Mouse (Mus musculus): ENCODE data around the gene Dnajb4. TPM values are rescaled to one million over a fixed set of nuclear protein-coding genes. Genes with fewer than 3 reads are reported as not detected.

The Dnajb4 gene
- polyA plus RNA-seq, 1 experiment from 2014 or later: 27.4 TPM

DNA sequence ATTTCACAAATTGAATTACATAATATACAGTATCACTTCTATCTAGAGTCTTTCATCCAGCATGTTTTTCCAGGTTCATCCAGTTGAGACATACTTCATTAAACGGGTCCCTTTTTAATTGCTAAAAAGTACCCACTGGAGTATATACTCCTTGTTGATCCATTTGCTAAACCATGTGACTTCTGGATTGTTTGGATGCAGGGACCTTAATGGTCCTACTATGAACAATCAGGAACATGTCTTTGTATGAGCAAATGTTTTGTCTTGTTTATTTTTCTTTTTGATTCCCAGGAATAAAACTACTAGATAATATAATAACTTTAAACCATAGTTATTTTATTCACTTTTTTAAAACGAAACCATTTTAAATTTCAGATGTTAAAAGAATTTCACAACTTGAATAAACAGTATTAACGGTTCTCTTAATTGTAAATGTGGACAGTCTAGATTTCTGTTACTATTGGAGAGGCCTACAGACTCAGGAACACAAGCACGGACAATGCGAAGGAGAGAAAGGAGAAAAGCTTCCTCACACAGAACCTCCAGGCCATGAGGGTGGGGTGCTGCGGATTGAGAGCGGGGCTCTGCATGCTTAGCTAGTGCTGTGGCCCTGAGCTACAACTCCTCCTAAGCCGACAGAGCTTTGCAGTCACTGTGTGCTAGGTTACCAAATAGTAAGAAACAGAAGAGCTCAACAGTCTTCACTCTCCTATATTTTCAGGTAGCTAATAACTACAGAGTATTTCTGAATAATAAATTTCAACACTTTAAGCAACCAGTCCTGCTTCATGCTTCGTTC lies 19.2 kb downstream of the Dnajb4 start:
- no peak for ATAC-seq (ENCODE audit: low FRiP score, low read depth)
- H3K9me3 ChIP-seq: no peaks in the 10 kb centered on the region
- H3K27ac ChIP-seq (replicated peaks): no peak overlapping the region
- H3K4me1 ChIP-seq: peaks cover 13% of the 10 kb centered on the region
- WGBS: 75% methylated on average over 9 of the region's 9 CpGs
- no peaks in the 10 kb centered on the region for H3K27me3 ChIP-seq
- 0 out of 2 replicates have a peak overlapping the region, but pooled peaks have one; percentile 19 for H3K4me2 ChIP-seq (replicated peaks)
- 0 out of 2 replicates have a peak overlapping the region, but pooled peaks have one; percentile 20 for H3K9ac ChIP-seq (replicated peaks)
- no peak overlapping the region for H3K4me3 ChIP-seq
- H3K36me3 ChIP-seq: no peaks in the 10 kb centered on the region

DNA sequence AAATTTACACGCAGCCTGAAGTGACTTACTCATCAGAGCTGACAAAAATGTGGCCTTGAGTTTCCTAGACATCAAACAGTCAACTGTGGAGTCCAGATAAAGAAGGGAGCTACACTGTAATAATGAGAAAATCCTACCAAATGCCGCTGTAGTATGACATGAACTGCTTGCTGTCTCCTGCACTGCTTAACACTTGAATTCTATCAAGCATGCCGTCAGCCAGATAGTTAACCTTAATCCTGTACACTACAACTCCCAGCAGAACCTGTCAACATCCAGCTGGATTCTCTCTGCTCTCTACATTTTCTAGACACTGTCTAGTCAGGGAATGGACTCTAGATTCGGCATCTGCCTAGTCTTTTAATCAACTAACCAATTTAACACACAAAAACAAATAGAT lies 20.8 kb downstream of the Dnajb4 start:
- WGBS: 77% methylated on average over 4 of the region's 4 CpGs
- H3K4me1 ChIP-seq: peaks cover 13% of the 10 kb centered on the region
- no peak overlapping the region for H3K27ac ChIP-seq (replicated peaks)
- no peak overlapping the region for H3K9ac ChIP-seq (replicated peaks)
- no peaks in the 10 kb centered on the region for H3K27me3 ChIP-seq
- H3K4me2 ChIP-seq (replicated peaks): no peak overlapping the region
- ATAC-seq (ENCODE audit: low FRiP score, low read depth): no peak
- 0 out of 2 replicates have a peak, but pooled peaks cover 6% of the 10 kb centered on the region for H3K36me3 ChIP-seq
- no peaks in the 10 kb centered on the region for H3K9me3 ChIP-seq
- no peak overlapping the region for H3K4me3 ChIP-seq

DNA sequence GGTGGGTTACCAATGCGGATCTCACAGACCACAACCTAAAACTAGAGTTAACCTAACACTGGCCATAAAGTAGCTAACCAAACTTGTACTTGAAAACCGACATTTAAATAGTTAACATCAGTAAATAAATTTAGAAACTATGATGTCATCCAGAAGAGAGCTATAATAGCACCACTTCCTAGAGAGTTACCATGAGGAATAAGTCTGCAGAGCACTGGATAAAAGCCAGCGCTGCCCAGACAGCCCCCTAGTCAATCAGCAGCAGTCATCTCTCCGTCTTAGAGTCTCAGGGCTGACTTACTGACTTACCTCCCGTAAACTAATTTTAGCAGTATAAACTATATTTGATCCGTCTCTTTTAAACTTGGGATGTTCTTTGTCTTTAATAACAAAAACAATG lies 24.0 kb downstream of the Dnajb4 start:
- Histone ChIP-seq H3K27ac (replicated peaks) (no peak overlapping the region), H3K36me3 (0 out of 2 replicates have a peak, but pooled peaks cover 6% of the 10 kb centered on the region), H3K4me3 (no peak overlapping the region), H3K4me1 (0 out of 2 replicates have a peak, but pooled peaks cover under 1% of the 10 kb centered on the region), H3K4me2 (replicated peaks) (no peak overlapping the region), H3K27me3 (no peaks in the 10 kb centered on the region), H3K9ac (replicated peaks) (no peak overlapping the region), H3K9me3 (no peaks in the 10 kb centered on the region)
- 92% methylated on average over 6 of the region's 6 CpGs for WGBS
- ATAC-seq (ENCODE audit: low FRiP score, low read depth): no peak

DNA sequence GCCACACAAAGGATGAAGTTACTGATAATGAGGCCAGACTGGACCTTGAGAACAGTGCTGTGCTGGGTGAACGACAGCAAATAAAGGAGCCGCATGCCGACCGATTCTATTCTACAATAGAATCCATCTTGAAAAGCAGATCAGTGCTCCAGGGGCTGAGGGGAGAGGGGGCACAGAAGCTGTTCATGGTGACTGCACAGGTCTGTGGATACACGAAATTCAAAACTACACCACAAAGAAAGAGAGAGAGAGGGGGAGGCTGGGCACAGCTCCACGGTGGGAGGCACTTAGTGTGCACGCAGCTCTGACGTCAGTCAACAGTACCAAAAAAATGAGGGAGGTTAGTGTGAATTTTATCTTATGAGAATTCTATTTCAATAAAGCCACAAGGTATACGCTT lies 26.6 kb downstream of the Dnajb4 start:
- H3K4me2 ChIP-seq (replicated peaks): no peak overlapping the region
- no peak for ATAC-seq (ENCODE audit: low FRiP score, low read depth)
- H3K9ac ChIP-seq (replicated peaks): no peak overlapping the region
- no peaks in the 10 kb centered on the region for H3K27me3 ChIP-seq
- H3K4me3 ChIP-seq: no peak overlapping the region
- 49% methylated on average over 9 of the region's 9 CpGs for WGBS
- H3K36me3 ChIP-seq: 0 out of 2 replicates have a peak, but pooled peaks cover 6% of the 10 kb centered on the region
- H3K9me3 ChIP-seq: no peaks in the 10 kb centered on the region
- no peak overlapping the region for H3K27ac ChIP-seq (replicated peaks)
- H3K4me1 ChIP-seq: no peaks in the 10 kb centered on the region

DNA sequence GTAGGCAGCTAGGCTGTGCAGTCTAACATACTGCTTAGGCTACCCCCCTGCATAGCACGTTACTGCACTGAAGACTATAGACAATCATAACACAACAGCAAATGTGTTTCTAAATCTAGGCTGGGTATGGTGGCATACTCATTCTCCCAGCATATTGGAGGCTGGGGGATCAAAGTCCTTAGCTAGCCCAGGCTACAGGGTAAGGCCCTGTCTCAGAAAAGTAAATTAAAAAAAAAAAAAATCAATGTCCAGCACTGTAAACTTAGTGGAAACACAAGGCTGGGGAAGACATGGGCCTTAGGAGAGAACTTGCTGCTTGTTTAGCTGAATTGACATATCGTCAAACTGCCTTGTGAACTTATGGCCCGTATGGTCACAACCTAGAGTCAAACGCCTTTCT lies 29.5 kb downstream of the Dnajb4 start:
- Histone ChIP-seq H3K9ac (replicated peaks) (no peak overlapping the region), H3K9me3 (no peaks in the 10 kb centered on the region), H3K4me1 (no peaks in the 10 kb centered on the region), H3K4me3 (no peak overlapping the region), H3K4me2 (replicated peaks) (no peak overlapping the region), H3K27ac (replicated peaks) (no peak overlapping the region), H3K36me3 (0 out of 2 replicates have a peak, but pooled peaks cover 6% of the 10 kb centered on the region), H3K27me3 (no peaks in the 10 kb centered on the region)
- ATAC-seq (ENCODE audit: low FRiP score, low read depth): no peak
- WGBS: 92% methylated on average over 4 of the region's 4 CpGs

DNA sequence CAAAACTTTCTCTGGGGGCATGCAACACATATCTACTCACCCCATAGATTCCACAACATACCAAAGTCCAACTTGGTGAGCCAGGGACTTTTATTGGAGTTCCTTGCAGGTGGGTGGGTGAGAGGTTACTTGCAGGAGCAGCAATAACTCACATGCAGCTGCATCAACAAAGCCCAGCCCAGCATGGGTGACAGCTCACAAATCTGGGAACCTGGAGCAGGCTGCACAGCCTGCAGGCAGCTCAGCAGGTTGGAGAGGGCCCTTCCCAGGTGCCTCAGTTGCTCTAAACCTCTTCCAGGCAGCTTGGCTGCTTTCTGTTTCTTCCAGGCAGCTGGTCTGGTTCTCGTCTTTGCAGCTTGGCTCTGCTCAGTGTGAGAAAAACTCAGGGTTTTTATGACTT lies 30.8 kb downstream of the Dnajb4 start:
- WGBS: 54% methylated on average over 1 of the region's 1 CpGs
- ATAC-seq (ENCODE audit: low FRiP score, low read depth): no peak

DNA sequence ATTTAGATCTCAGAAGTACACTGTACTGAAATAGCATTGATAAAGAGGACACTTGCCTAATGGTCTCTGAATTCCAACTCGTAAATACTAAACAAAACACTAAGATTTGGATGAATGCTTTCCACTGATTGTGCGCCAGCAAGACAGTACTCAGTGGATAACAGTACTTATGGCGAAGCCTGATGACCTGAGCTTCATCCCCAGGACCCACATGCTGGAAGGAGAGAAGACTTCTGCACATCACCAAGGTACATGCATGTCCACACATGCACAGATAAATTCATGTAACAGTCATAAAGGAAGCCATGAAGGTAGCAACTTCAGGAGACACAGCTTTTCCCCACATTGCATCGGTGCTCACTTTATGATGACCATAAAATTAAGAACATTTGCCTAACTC lies 31.3 kb downstream of the Dnajb4 start:
- no peaks in the 10 kb centered on the region for H3K27me3 ChIP-seq
- H3K27ac ChIP-seq (replicated peaks): no peak overlapping the region
- no peak overlapping the region for H3K4me3 ChIP-seq
- no peaks in the 10 kb centered on the region for H3K4me1 ChIP-seq
- no peak for ATAC-seq (ENCODE audit: low FRiP score, low read depth)
- H3K9me3 ChIP-seq: no peaks in the 10 kb centered on the region
- H3K4me2 ChIP-seq (replicated peaks): no peak overlapping the region
- 89% methylated on average over 4 of the region's 4 CpGs for WGBS
- no peaks in the 10 kb centered on the region for H3K36me3 ChIP-seq
- no peak overlapping the region for H3K9ac ChIP-seq (replicated peaks)

More for the DNA sequence above, 30.8 kb downstream of the Dnajb4 start:
- H3K4me2 ChIP-seq (replicated peaks): no peak overlapping the region
- no peaks in the 10 kb centered on the region for H3K36me3 ChIP-seq
- no peak overlapping the region for H3K27ac ChIP-seq (replicated peaks)
- no peak overlapping the region for H3K9ac ChIP-seq (replicated peaks)
- H3K4me3 ChIP-seq: no peak overlapping the region
- H3K4me1 ChIP-seq: no peaks in the 10 kb centered on the region
- H3K9me3 ChIP-seq: no peaks in the 10 kb centered on the region
- H3K27me3 ChIP-seq: no peaks in the 10 kb centered on the region

DNA sequence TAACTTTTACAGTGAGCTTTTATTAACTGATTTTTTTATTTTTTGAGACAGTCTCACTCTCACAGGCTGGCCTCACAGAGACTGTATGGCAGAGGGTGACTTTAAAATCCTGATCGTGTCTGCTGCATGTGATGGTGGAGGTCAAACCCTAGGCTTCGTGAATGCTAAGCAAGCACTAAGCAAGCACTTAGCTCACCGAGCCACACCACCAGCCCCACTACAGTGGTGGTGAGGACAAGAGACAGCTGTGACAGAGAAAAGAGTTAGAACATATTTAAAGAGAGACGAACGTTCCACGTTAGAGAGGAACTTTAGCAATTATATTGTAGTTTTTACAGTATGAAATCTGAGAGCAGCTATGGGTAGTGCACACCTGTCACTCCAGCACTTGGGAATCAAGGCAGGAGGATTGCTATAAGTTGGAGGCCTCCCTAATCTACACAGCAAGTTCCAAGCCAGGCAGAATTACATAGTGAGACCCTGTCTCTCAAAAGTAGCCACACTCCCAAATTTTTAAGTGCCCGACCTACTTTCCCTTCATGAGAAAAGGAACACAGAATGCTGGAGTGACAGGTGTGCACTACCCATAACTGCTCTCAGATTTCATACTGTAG lies 37.7 kb downstream of the Dnajb4 start:
- Histone ChIP-seq H3K9me3 (no peaks in the 10 kb centered on the region), H3K4me1 (peaks cover under 1% of the 10 kb centered on the region; the same call in 1 of the 2 replicates), H3K4me3 (no peak overlapping the region), H3K27me3 (peaks cover 7% of the 10 kb centered on the region), H3K27ac (replicated peaks) (no peak overlapping the region), H3K9ac (replicated peaks) (no peak overlapping the region), H3K36me3 (no peaks in the 10 kb centered on the region), H3K4me2 (replicated peaks) (no peak overlapping the region)
- no peak for ATAC-seq (ENCODE audit: low FRiP score, low read depth)
- WGBS: 89% methylated on average over 7 of the region's 7 CpGs

DNA sequence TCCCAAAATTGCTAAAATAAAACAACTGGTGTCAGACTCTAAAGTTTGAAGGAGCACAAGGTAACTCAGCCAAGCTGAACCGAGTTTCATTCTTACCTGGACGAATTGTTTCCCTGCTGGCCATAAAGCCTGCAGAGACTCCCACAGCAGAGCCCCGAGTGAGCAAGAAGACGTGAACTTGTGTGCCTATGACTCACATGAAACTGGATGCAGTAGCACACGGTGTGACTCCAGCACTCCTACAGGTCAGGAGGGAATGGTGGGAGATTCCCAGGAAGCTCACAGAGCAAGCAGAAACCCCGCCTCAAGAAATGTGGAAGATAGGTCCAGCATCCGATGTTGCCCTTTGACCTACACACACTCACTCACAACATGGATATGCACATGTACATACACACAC lies 38.2 kb downstream of the Dnajb4 start:
- no peak for ATAC-seq (ENCODE audit: low FRiP score, low read depth)
- H3K4me2 ChIP-seq (replicated peaks): no peak overlapping the region
- H3K27ac ChIP-seq (replicated peaks): no peak overlapping the region
- H3K27me3 ChIP-seq: peaks cover 10% of the 10 kb centered on the region
- H3K9me3 ChIP-seq: no peaks in the 10 kb centered on the region
- H3K36me3 ChIP-seq: no peaks in the 10 kb centered on the region
- H3K4me3 ChIP-seq: no peak overlapping the region
- peaks cover 5% of the 10 kb centered on the region; the same call in 1 of the 2 replicates for H3K4me1 ChIP-seq
- H3K9ac ChIP-seq (replicated peaks): no peak overlapping the region
- WGBS: 81% methylated on average over 7 of the region's 7 CpGs

DNA sequence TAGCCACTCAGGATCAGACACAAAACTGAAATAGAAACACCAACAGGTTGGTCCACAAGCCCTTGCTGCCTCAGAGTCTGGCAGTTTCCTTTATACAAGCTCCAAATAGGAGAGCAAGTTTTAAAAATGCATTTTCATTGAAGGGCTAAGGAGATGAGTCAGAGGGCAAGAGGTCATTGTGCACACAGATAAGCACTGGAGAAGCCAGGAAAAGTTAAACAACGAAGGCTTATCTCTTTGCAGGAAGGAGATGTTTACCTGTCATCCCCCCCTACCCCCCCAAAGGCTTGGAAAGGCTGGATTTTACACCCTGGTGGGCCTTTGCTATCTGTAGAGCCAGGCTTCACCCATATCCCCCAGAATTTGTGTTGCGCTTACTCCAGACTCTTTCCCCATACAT lies 38.9 kb downstream of the Dnajb4 start:
- Histone ChIP-seq H3K4me3 (no peak overlapping the region), H3K9ac (replicated peaks) (no peak overlapping the region), H3K27ac (replicated peaks) (no peak overlapping the region), H3K36me3 (no peaks in the 10 kb centered on the region), H3K9me3 (no peaks in the 10 kb centered on the region), H3K4me2 (replicated peaks) (no peak overlapping the region), H3K4me1 (peaks cover 11% of the 10 kb centered on the region), H3K27me3 (peaks cover 16% of the 10 kb centered on the region)
- no peak for ATAC-seq (ENCODE audit: low FRiP score, low read depth)
- 74% methylated on average over 2 of the region's 2 CpGs for WGBS

DNA sequence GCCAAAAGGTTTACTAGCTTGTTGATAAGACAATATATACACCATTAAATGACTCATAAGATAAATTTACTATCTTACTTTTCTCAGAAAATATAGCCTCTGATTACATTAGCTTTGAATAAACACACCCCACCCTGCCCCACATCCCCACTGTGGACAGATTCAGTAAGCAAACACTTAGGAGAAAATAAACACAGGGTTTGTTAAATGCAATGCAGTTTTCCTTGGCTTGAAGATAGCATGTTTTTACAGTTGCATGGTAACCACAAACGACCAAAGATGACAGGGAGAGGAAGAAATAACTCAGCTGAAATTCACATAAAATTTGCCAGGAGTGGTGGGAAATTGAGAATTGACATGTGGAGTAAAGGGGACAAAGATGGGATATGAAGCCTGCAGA lies 39.7 kb downstream of the Dnajb4 start:
- Histone ChIP-seq H3K4me2 (replicated peaks) (no peak overlapping the region), H3K27me3 (peaks cover 24% of the 10 kb centered on the region), H3K27ac (replicated peaks) (no peak overlapping the region), H3K4me3 (no peak overlapping the region), H3K36me3 (no peaks in the 10 kb centered on the region), H3K9me3 (no peaks in the 10 kb centered on the region), H3K9ac (replicated peaks) (no peak overlapping the region), H3K4me1 (peaks cover 19% of the 10 kb centered on the region)
- ATAC-seq (ENCODE audit: low FRiP score, low read depth): no peak
- 42% methylated on average over 1 of the region's 1 CpGs for WGBS

DNA sequence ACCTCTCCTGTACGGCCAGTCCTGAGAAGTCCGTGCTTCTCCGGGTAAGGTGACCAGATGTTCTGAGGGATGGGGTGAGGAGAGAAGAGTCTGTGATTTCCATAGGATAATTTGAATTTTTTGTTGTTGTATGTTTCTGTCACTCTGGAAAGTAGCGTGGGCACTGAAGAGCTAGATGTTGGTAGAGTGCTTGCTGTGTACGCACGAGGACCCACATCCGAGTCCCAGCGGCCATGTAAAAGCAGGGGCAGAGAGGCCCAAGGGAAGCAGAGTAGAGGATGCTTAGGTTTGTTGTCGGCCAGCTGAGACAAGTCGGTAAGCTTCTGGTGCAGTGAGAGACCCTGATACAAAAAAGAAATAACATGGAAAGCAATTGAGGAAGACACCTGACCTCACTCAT lies 42.1 kb downstream of the Dnajb4 start:
- Histone ChIP-seq H3K4me2 (replicated peaks) (no peak overlapping the region), H3K27ac (replicated peaks) (no peak overlapping the region)
- WGBS: 94% methylated on average over 10 of the region's 10 CpGs

More for the DNA sequence above, 42.1 kb downstream of the Dnajb4 start:
- Histone ChIP-seq H3K4me1 (peaks cover 22% of the 10 kb centered on the region), H3K36me3 (no peaks in the 10 kb centered on the region), H3K27me3 (peaks cover 42% of the 10 kb centered on the region), H3K9me3 (no peaks in the 10 kb centered on the region), H3K4me3 (no peak overlapping the region), H3K9ac (replicated peaks) (no peak overlapping the region)
- no peak for ATAC-seq (ENCODE audit: low FRiP score, low read depth)
